Comparison of ENCODE assay signal across 8 mouse cellular contexts in genomic region chr2:18766441-18766820, GRCm38 (mm10).
DNase-seq lines count a peak whose midpoint lies in the region; ATAC-seq and TF ChIP-seq lines count a peak whose summit lies in the region.

No protein-coding gene starts in this region.

- no peak for ATAC-seq in embryonic facial prominence, embryonic 12.5 days (ENCODE audit: insufficient number of reproducible peaks, insufficient read depth, low FRiP score, low TSS enrichment)

- peak overlapping the region; percentile 92 for H3K27ac ChIP-seq in left cerebral cortex, adult 2 months
- peak overlapping the region; percentile 89 for H3K27ac ChIP-seq in embryonic facial prominence, embryonic 12.5 days

- peak overlapping the region; percentile 83 for H3K9ac ChIP-seq in embryonic facial prominence, embryonic 12.5 days

- 42% methylated on average over 4 of the region's 4 CpGs for WGBS in embryonic facial prominence, embryonic 12.5 days
- WGBS in large intestine, adult 2 months, result 4% methylated on average over 4 of the region's 4 CpGs

- TF ChIP-seq CTCF in left cerebral cortex, adult 2 months (IDR thresholded peaks at IDR 0.05), result no peak

- H3K4me2 ChIP-seq in embryonic facial prominence, embryonic 12.5 days (replicated peaks), result peak overlapping the region; percentile 61
- peak overlapping the region; percentile 86 for H3K4me2 ChIP-seq in myocyte (ENCODE audit: low read depth)

- peak overlapping the region; percentile 81 for H3ac ChIP-seq in myocyte (ENCODE audit: control insufficient read depth, insufficient read length)

- intact Hi-C loops in left cerebral cortex, adult 2 months (cut with DNase I), result loop anchor here (2.0 to 10.0 kb wide), 5 partner anchors 74 to 742 kb away; partner anchors contain the start of genes Commd3 and Dnajc1

- 0 out of 2 replicates have a peak, but pooled peaks cover 5% of the 10 kb centered on the region for H3K27me3 ChIP-seq in embryonic facial prominence, embryonic 12.5 days
- H3K27me3 ChIP-seq in myocyte (ENCODE audit: control insufficient read depth, insufficient read depth, insufficient read length), result no peaks in the 10 kb centered on the region

- DNase-seq in left cerebral cortex, adult 2 months (ENCODE audit: extremely low spot score in 1 of 2, low spot score in 2 of 2), result no peak
- no peak for DNase-seq in left cerebral cortex, adult 9 months (ENCODE audit: low spot score in 2 of 2)
- DNase-seq in large intestine, adult 2 months (ENCODE audit: low read depth, low spot score), result peak; percentile 45
- no peak for DNase-seq in ovary, postnatal 36 days (ENCODE audit: low spot score)
- DNase-seq in frontal cortex, postnatal 14 days (ENCODE audit: low spot score in 2 of 2), result no peak
- DNase-seq in embryo, embryonic 10.5 days (ENCODE audit: low spot score), result no peak

- peak overlapping the region; percentile 89 for H3K4me3 ChIP-seq in left cerebral cortex, adult 2 months
- peak overlapping the region; percentile 60 for H3K4me3 ChIP-seq in embryonic facial prominence, embryonic 12.5 days
- H3K4me3 ChIP-seq in myocyte, result peak overlapping the region; percentile 55

- H3K4me1 ChIP-seq in embryonic facial prominence, embryonic 12.5 days, result 0 out of 2 replicates have a peak, but pooled peaks cover 3% of the 10 kb centered on the region

- no peaks in the 10 kb centered on the region for H3K79me2 ChIP-seq in myocyte (ENCODE audit: control insufficient read depth, insufficient read depth)

- no peak for TF ChIP-seq POLR2A in myocyte (IDR thresholded peaks at IDR 0.05; ENCODE audit: insufficient read length, low read depth)

- H3K9me3 ChIP-seq in embryonic facial prominence, embryonic 12.5 days, result no peaks in the 10 kb centered on the region

- no peaks in the 10 kb centered on the region for H3K36me3 ChIP-seq in embryonic facial prominence, embryonic 12.5 days
- H3K36me3 ChIP-seq in myocyte (ENCODE audit: control insufficient read depth, insufficient read depth), result no peaks in the 10 kb centered on the region

TF ChIP-seq in myocyte, 11 proteins besides CTCF, POLR2A, EP300 and RAD21:
- TF ChIP-seq MYOG (IDR thresholded peaks at IDR 0.05; ENCODE audit: control insufficient read depth in 1 of 3, insufficient read depth in 1 of 3, insufficient read length in 2 of 3, low read depth in 2 of 3) (no peak), CEBPB (IDR thresholded peaks at IDR 0.05; ENCODE audit: insufficient read depth, poor library complexity, severe bottlenecking) (0 out of 2 replicates have a peak, but pooled peaks have one; percentile 34)
